Mouse (Mus musculus) adrenal gland, adult 2 months (tissue): ENCODE measurements around the gene Pakap. TPM values are rescaled to one million over a fixed set of nuclear protein-coding genes. Genes with fewer than 3 reads are reported as not detected.

Source experiments
- DNase-seq: peaks from one replicate; pipeline ENCODE4 v3.0.0; 2021
- long read RNA-seq: library from polyadenylated mRNA; stranded (forward); transcript quantifications from one replicate; pipeline ENCODE4 v2.0.0, GENCODE M21; 2021
- polyA plus RNA-seq: library from polyadenylated mRNA; depleted of rRNA; stranded (reverse); fragments of >200 nt; gene quantifications from 2 replicates; pipeline ENCODE4 v1.2.3, GENCODE M21; 2012; rRNA removed
- total RNA-seq, 2 experiments: library from RNA; stranded (reverse); gene quantifications; 2 replicates each; pipeline ENCODE4 v1.2.3; 2021

Gene Pakap
- total RNA-seq: 10 to 100 TPM; 34.9 to 68.3 TPM
- 6.0 and 8.9 TPM in 2 replicates for polyA plus RNA-seq
- long read RNA-seq, partial matches to known transcripts: 0 of 3 reads
- long read RNA-seq, other reads (novel, unspliced or antisense): 3 of 3 reads

GRCm38 (mm10) chr4:57567666-57568206, at the start of gene Pakap:
Gene Pakap, plus strand, starts transcription at chr4:57568179.
- DNase-seq: peak; percentile 90

GRCm38 (mm10) chr4:57523456-57523855, 44.5 kb upstream of the Pakap start:
- no peak for DNase-seq

- DNase-seq: peak; percentile 13
These were observed 43.5 kb upstream of the Pakap start for GRCm38 (mm10) chr4:57524461-57524860.

- no peak for DNase-seq
These were observed 42.6 kb upstream of the Pakap start for GRCm38 (mm10) chr4:57525221-57526011.

- no peak for DNase-seq
These were observed 39.7 kb upstream of the Pakap start for GRCm38 (mm10) chr4:57528296-57528695.

- no peak for DNase-seq
These were observed 34.3 kb upstream of the Pakap start for GRCm38 (mm10) chr4:57533686-57534085.

- DNase-seq: no peak
These were observed 33.7 kb upstream of the Pakap start for GRCm38 (mm10) chr4:57534232-57534631.

- no peak for DNase-seq
These were observed 32.9 kb upstream of the Pakap start for GRCm38 (mm10) chr4:57535087-57535486.

GRCm38 (mm10) chr4:57538029-57538688, 29.8 kb upstream of the Pakap start:
- DNase-seq: no peak

- peak; percentile 10 for DNase-seq
These were observed 24.2 kb upstream of the Pakap start for GRCm38 (mm10) chr4:57543692-57544256.

GRCm38 (mm10) chr4:57547785-57548184, 20.2 kb upstream of the Pakap start:
- DNase-seq: no peak

GRCm38 (mm10) chr4:57550216-57550615, 17.8 kb upstream of the Pakap start:
- no peak for DNase-seq

GRCm38 (mm10) chr4:57557102-57557501, 10.9 kb upstream of the Pakap start:
- DNase-seq: no peak

GRCm38 (mm10) chr4:57559438-57559837, 8.5 kb upstream of the Pakap start:
- DNase-seq: no peak

GRCm38 (mm10) chr4:57560010-57560409, 8.0 kb upstream of the Pakap start:
- DNase-seq: no peak

GRCm38 (mm10) chr4:57561055-57561454, 6.9 kb upstream of the Pakap start:
- DNase-seq: no peak

GRCm38 (mm10) chr4:57565283-57565682, 2.7 kb upstream of the Pakap start:
- DNase-seq: no peak

GRCm38 (mm10) chr4:57565811-57566210, 2.2 kb upstream of the Pakap start:
- DNase-seq: no peak

GRCm38 (mm10) chr4:57568268-57569068, 489 bp downstream of the Pakap start:
- peak; percentile 58 for DNase-seq

GRCm38 (mm10) chr4:57569069-57569355, 1.0 kb downstream of the Pakap start:
- DNase-seq: no peak

- peak; percentile 81 for DNase-seq
These were observed 1.7 kb downstream of the Pakap start for GRCm38 (mm10) chr4:57569711-57570110.

GRCm38 (mm10) chr4:57570229-57570628, 2.2 kb downstream of the Pakap start:
- no peak for DNase-seq
